Mouse (Mus musculus) embryo, embryonic 10.5 days (tissue): ENCODE data around the gene Ehbp1.

ENCODE experiments used
- DNase-seq: peaks from one replicate; pipeline ENCODE4 v3.0.0-alpha.2; 2015; ENCODE audit warnings: low spot score

The Ehbp1 gene

DNA sequence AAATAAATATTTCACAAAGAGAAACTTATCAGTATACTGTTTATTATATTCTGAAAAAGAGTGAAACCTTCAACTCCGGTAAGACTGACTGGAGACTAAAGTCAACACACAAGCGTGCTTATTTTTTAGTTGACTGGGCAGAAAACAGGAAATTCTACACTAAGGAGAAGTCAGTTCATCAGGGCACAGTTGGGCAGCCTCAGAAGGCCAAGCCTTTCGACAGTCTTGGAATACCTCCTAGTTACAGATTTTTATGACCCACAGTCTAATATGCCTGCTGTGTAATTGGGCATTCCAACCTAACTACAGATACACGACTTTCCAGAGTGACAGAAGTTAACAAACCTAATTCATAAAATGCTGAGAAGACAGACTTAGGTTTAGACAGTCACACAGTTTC lies 145.3 kb downstream of the Ehbp1 start:
- no peak for DNase-seq

DNA sequence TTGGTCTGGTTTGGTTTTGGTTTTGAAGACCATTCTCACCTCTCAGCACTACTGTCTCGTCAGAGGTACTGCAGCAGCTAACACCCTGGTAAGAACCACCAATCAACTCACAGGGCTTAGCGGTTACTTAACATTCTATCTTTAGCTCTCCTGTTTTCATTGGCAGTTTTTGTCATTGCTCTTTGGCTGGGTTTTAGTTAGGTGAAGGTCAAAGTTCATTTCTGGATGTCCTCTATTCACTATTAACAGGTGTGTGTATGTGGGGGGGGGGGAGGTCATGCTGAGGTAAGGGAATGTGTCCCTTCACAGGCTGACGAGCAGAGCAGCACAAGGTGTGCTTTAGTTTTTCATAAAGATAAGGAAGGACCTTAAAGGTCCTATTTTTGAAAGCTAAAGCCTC lies 147.5 kb downstream of the Ehbp1 start:
- no peak for DNase-seq

DNA sequence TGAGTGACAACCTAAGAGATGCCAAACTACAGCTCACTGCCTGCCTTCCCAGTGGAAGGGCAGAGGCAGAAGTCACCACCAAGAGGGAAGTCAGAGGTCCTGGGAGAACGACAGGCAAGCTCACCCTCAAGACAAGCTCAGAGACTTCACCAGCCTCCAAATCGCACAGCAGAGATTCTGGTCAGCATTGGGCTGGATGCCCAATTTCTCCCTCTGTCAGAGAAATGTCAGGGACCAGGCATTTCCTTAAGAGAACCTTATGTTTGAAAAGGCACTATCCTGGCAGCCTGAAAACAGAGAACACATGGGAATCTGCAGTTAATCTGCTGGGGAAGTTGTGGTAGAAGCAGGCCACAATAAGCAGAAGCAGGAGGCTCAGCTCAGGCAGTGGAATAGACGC lies 151.5 kb downstream of the Ehbp1 start:
- no peak for DNase-seq

DNA sequence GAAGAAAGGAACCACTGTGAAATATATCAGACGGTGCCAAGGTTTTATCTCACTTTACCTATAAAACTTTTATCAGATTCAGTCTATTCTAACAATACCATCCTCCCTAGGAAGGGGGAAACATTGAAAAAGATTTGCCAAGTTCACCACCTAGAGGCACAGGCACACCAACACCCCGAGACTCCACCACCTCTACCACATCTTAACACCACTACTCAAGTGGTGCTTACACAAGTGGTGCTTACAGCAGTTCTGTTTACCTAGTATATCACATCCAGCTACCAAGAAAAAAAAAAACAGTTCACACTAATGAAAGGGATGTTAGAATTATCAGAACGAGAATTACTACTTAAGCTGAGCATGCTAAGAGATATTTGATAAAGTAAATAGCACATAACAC lies 152.1 kb downstream of the Ehbp1 start:
- DNase-seq = no peak

DNA sequence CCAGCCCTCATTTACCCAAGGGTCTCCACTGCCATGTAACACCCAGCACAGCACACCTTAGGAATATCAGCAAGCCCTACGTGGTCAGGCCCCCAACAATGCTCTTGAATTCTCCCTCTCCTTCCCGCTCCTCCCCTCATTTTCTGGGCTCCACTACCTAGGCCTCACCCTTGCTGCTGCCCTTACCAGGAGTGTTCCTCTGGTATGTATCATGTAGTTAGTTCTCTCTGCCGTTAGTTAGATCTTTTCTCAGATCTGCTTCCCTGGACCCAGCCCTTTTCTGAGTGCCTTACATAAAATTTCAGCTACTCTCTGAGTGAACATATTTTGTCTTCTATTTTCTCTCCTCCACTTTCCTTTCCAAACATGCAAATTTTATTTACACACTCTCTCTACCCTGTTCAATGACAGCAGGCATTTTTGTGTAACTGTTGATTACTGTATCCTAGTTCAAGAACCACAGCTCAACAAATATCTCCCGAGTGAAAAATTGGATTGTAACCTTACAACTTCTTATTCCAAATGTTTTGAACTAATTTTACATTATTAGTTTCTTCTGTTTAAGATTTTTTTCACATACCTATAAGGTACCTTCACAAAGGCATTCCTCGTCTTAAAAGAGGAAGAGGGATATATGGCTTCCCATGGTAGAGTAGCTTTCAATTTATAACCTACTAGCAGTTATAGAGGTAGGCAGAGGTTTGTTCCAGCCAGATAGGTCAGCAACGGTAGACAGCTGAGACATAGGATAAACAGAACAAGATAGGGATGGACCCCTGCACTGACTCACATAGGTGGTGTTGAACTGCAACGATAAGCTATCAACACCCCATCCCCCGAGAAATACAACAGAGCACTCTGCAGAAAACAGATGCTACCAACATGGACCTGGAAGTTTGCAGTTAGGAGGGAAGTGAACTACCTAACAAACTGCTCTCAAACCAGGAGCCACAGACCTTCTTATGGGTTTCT lies 160.3 kb downstream of the Ehbp1 start:
- no peak for DNase-seq

DNA sequence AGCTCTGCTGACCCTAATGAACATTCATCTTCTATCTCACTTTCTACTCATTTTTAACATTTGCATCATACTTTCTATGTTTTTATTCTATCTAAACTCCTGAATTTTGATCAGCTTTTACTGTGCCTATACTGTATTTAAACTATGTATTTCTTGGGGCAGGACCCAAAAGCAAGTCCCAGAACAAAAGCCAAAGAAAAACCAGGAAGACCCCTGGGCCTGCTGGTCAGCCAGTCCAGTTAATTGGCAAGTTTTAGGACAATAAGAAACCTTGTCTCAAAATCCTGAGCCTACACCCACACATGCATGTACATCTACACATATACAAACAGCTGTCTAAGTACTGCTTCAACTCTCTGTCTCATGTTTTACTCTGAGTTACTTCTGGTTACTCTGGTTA lies 161.9 kb downstream of the Ehbp1 start:
- DNase-seq = no peak

DNA sequence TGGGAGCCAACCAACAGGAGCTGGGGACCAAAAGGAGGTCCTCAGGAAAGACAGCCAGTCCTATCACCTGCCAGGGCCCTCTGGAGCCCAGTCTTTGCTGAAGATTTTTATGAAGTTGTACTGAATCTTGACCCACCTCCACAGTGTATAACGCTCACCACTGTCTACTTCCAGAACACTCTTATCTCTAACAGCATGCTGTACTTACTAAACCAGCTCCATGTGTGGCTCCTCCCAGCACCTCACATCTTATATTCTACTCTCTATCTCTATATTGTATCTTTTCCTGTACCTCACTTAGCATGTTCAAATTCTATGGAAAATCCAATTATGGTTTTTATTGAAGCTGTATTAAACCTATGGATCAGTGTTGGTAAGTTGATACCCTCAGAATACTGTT lies 163.5 kb downstream of the Ehbp1 start:
- no peak for DNase-seq

DNA sequence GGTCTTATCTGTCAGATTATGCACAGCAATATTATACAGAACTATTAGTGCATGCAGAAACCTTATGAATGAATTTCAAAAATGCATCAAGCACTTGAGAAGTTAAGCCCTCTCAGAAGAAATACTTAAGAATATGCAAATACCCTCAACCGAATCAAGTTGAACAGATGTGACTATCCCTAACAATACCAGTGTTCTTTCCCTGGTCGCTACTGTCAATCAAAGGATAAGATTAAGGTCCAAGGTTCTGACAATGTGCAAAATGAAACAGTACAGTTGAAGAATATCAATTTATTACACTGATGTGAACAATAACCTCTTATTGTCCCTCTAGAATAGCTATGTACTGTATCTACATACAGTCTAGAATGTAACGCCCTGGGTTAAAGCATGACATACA lies 167.8 kb downstream of the Ehbp1 start:
- DNase-seq = no peak

DNA sequence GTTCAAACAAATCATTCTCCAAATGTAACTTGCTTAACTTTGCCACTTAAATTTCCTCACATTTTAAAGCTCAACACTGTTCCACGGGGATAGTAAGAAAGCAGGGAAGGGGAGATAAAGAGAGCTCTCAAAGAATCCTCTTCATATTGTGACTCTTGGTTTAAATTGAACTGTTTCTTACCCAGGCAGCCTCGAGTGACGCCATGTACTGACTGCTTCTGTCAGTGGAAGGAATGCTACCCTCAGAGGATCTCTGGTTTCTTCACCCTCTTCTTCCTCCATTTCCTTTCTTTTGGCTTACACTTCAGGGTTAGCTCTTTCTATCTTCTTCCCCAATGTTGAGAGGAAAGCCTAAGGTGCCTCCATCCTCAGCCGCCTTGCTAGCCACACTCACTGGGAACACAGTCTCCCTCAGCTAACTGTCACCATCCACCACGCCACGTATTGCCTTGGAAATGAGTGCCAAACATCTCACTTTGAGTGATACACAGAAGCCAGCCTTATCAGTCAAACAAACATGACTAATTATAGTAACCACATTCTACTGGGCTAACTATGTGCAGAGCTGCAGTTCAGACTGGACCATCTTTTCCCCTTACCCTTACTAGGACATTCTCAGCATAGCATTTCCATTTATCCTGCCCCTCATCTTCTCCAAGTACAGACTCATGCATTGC lies 171.0 kb downstream of the Ehbp1 start:
- DNase-seq = no peak

DNA sequence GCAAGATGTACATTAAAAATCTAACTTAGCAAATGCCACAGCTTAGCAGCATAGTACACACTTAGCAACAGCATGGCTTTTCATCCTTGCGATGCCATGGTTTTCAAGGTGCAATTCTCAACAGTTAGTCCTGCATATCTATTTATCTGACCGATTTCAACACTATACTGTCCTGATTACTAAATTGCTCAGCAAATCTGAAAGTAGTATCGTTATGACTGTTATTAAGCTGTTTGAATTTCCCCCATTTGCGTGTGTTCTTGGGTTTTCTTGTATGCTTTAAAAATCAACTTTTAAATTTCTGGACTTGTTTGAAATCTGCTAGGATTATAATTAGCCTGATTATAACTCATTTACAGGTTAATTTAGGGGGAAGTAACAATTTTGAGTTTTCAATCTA lies 184.2 kb downstream of the Ehbp1 start:
- DNase-seq = no peak

DNA sequence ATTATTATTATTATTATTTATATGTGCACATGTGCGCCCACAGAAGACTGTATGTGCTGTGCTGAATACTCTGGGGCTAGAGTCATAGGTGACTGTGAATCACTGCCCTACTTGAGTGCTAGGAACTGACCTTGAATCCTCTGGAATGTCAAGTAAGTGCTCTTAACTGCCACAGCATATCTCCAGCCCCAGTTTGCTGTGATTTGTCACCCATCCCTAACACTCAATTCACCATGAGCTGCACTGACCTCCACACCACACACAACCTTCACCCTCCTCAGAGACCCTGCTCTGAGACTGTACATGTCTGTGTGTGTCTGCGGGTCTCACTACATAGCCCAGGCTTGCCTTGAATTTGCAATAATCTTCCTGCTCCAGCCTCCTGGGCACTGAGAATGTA lies 185.9 kb downstream of the Ehbp1 start:
- no peak for DNase-seq

DNA sequence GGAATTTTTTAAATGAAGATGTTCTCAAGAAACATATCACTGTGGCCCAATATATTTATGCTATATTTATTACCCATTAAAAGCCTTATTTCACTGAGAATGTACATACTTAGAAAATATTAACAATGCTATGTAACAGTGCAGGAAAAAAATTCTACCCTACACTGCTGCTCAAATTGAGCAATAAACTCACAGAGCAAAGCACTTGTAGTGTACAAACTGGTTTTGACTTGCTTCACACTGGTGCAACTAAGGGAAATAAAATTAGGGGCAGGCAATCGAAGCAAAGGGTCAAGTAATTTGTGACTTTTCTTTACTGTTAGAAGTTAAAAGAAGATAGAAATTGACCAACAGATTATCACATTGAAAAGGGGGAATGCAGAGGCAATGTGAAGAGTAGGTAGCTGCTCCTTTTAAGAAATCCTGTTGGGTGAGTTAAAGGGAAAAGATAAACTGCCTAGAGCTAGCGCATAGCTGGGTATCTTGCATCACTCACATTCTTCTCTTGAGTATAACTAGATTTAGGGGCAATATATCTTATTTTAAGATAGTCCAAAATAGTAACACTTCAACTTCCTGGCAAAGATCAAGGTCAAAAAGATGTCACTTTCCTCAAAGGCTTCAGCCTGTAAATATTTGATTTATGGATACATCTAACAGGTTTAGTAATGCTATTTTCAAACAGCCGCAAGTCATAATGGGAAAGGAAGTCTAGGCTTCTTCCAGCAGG lies 186.6 kb downstream of the Ehbp1 start:
- no peak for DNase-seq

DNA sequence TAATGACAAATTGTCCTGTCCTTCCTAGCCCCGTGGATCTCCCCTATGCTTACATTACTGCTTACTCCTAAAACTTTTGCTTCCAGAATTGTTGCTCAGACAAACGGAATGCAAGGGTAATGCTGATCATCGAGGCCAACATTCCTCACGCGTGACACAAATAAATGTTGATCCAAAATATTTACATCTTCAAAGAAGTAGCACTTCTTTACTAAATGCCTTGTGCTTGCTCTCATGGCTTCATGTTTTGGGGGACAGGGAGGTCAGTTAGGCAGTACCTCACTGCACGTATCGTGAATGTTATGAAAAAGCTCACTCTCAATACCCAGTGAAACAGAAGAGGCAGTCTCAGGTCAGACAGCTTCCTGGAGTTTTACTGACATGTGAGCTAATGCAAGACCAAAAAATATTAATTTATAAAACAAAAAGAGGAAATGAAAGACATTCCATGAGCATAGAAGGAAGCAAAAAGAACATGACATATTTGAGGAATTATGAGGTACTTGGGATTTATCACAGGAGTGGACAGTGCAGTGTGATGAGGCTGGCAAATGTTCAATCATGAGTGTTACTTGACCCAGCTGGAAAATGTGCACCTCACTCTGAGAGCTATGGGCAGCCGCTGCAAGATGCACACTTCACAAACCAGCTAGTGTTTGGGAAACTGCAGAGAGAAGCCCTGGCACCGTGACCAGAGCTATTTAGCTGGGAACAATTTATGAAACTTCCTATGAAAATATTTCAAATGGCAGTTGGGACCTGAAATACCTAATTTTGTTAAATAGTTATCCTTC lies 187.4 kb downstream of the Ehbp1 start:
- DNase-seq = no peak

DNA sequence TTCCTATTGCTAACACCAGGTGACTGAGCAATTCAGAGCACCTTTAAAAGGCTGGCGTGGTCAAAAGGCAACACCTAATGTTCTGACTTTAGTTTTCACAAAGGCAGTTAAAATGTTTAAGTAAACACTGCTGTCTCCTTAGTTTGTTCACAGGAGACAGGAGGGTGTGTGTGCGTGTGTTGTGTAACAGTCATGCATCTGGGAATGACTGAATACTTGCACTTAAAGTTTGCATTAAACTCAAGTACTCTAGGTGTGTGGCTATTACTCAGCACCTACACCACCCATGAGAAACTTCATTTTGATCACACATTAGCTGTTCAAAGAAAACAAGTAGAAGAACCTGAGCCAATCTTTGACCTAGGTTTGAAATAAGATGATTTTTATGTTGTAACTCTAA lies 201.4 kb downstream of the Ehbp1 start:
- no peak for DNase-seq

DNA sequence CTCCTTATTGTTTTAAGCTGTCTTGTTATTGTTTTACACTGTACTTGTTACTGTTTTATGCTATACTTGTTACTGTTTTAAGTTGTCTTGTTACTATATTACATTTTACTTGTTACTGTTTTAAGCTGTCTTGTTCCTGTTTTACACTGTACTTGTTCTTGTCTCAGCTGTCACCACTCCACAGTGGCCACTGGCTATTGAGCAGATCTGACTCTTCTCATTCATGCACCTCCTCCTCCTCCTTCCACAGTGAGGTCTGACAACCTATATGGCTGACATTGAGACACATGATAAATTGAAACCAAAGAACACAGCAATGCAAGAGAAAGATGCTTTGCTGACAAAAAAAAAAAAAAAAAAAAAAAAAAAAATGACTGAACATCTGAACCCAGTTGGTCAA lies 203.6 kb downstream of the Ehbp1 start:
- DNase-seq = no peak

DNA sequence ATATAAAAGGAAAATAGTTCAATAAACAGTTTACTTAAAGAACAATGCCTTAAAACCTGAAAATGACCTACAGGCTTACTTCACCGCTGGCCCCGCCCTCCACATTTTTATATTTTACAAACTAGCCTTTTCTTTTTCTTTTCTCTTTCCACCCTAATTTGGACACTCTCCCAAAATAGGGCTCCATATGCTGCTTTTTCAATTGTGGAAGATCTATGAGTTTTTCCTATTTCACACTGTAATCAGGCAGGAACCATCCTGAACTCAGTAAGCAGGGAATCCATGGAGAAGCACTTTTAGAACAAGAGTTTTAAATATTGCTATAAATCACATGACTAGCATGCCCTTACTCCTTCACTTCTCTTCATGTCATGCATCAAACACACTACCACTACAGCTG lies 216.9 kb downstream of the Ehbp1 start:
- no peak for DNase-seq

DNA sequence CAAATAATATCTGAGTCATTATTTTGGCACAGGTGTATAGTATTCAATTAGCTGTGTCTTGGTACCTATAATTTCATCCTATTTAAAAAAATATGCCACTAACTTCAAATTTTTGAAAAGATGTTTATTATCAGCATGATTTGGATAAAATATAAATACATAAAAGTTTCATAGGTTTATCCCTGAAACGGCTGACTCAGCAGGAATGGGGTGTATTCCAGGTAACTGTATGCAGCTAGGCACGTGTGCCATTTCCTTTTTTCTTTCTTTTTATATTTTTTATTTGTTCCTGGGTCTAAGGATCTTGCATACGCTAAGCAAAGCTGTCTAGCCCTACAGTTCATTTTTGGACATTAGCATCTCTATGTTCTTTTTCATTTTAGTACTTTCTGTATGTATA lies 223.2 kb downstream of the Ehbp1 start:
- no peak for DNase-seq

DNA sequence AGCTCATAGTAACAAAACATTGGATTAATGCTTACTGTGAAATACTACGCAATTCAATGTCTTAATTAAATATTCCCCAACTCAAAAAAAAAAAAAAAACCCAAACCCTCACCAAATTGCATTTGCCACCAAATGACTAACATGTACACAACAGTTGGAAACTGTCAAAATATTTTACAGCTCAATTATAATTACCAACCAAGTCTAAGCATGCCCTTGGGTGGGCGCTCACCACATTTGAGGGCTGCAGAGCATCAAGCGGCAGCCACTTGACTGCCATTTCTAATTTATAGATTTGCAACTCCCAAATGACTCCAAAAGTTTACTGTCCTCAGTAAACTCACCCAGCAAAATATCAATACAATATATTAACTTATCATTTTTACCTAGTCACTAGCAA lies 229.9 kb downstream of the Ehbp1 start:
- DNase-seq = no peak

DNA sequence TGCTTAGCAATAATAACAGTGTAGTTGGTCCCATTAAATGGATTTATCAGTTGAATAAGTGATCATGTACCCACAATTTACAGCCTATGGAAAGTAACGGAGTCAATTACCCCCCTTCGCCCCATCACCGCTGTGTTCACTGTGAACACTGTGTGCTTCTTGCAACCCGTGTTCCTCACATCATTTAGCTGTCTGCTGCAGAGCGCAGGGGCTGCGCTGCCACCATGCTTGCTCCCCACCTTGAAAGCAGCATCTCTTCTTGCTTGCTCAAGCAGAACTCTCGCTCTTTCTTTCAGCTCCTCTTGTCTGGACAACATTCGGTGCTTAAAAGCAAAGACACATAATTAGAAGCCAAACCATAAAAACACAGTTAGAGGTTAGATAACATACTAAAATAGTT lies 252.7 kb downstream of the Ehbp1 start:
- no peak for DNase-seq

DNA sequence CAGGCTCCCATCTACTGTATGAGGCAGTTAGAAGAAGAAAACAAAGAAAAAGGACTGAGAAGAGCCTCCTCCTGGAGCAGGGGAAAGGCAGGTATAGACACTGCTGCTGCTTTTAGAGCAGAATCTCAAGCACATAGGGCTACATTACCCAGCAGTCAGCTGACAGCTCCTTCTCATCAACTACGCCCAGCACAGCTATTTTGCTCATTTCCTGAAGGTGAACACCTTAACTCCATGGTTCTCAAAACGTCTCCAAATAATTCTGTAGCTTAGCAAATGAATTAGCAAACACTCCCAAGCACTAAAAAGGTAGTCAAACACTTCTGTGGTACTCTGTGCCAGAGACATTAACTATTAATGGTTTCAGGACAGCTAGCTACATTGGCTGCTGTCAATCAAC lies 278.7 kb downstream of the Ehbp1 start:
- no peak for DNase-seq

DNA sequence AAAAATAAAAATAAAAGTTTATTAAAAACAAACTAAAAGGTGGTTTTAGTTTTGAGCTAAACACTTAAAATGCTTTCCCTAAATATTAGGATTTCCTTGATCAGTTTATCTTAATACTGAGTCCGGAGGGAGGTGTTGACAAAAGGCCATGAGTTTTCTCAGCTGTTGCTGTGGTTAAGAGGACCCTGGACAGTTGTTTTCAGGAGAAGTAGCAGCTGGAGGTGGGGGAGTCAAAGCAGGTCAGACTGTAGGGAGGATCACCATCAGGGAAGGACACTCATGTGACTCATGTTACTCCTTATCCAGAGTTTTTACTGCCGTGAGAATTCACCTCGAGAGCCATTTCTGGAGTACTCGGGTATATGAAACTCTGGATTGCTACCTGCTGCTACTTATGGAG lies 280.4 kb downstream of the Ehbp1 start:
- DNase-seq = no peak

DNA sequence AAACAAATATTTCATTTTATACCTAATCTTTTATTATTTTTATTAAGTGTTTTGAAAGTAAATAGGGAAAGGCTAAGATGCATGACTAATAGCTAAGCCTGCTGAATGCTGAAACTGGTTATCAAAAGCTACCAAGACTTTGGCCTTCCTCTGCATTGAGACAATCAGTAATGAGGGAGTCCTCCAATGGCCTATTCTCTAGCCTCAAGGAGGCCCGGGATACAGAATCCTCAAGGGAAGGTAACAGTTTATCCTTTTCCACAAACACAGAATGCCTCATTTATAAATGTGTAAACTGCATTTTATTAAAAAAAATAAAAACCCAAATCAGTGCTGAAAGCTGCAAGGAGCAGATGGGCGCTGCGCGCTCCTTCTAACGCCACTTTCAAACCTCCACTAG lies 284.6 kb downstream of the Ehbp1 start:
- no peak for DNase-seq
